Mouse (Mus musculus) embryonic facial prominence, embryonic 12.5 days (tissue): Measurements from ENCODE around the gene Sap18b. TPM values are rescaled to one million over a fixed set of nuclear protein-coding genes. Genes with fewer than 3 reads are reported as not detected.
A peak's percentile ranks its signal among the peaks of the same experiment; 100 is the strongest.
"Not testable (repeated sequence)": the region's sequence is repeated elsewhere in the genome, so short reads cannot be mapped to it uniquely, and the experiment has no call there.

ENCODE experiments used
- ATAC-seq: fragments of 200-750 bp; cut with Nextera tagmentation; 2 replicates; pipeline ENCODE4 v1.8.0; 2017; ENCODE audit not compliant: insufficient number of reproducible peaks, insufficient read depth, low FRiP score, low TSS enrichment
- H3K27ac ChIP-seq: fragments of 300-500 bp; sonication (generic); 2 replicates; pipeline ENCODE4 v1.5.1; 2016; ENCODE audit warnings: mild to moderate bottlenecking
- H3K27me3 ChIP-seq: fragments of 300-500 bp; sonication (generic); 2 replicates; pipeline ENCODE4 v1.6.1; 2016; ENCODE audit warnings: mild to moderate bottlenecking, moderate library complexity
- H3K36me3 ChIP-seq: fragments of 300-500 bp; sonication (generic); 2 replicates; pipeline ENCODE4 v1.6.1; 2016; ENCODE audit warnings: mild to moderate bottlenecking
- H3K4me1 ChIP-seq: fragments of 300-500 bp; sonication (generic); 2 replicates; pipeline ENCODE4 v1.6.1; 2016
- H3K4me2 ChIP-seq: fragments of 300-500 bp; sonication (generic); replicated peaks from 2 replicates; pipeline ENCODE4 v1.6.1; 2016; ENCODE audit warnings: mild to moderate bottlenecking, moderate library complexity
- H3K4me3 ChIP-seq: fragments of 300-500 bp; sonication (generic); 2 replicates; pipeline ENCODE4 v1.5.1; 2016; ENCODE audit warnings: mild to moderate bottlenecking
- H3K9ac ChIP-seq: fragments of 300-500 bp; sonication (generic); 2 replicates; pipeline ENCODE4 v1.6.1; 2016; ENCODE audit warnings: mild to moderate bottlenecking, moderate library complexity
- H3K9me3 ChIP-seq: fragments of 300-500 bp; sonication (generic); 2 replicates; pipeline ENCODE4 v1.6.1; 2016; ENCODE audit warnings: mild to moderate bottlenecking, moderate library complexity
- WGBS: fragments of 180-500 bp; shearing (Covaris S2); methylation state at CpG from one replicate; pipeline ENCODE4 v1.1.7; 2016; 5-methylcytosine and 5-hydroxymethylcytosine counted together
- polyA plus RNA-seq: library from polyadenylated mRNA; unstranded; fragments of >200 nt; fragmentation: Nextera tagmentation; extraction: Ambion mirVana; gene quantifications from 2 replicates; pipeline ENCODE4 v1.2.1, GENCODE M21; 2016

Gene Sap18b
- polyA plus RNA-seq, 1 experiment from 2014 or later = 387 TPM

DNA sequence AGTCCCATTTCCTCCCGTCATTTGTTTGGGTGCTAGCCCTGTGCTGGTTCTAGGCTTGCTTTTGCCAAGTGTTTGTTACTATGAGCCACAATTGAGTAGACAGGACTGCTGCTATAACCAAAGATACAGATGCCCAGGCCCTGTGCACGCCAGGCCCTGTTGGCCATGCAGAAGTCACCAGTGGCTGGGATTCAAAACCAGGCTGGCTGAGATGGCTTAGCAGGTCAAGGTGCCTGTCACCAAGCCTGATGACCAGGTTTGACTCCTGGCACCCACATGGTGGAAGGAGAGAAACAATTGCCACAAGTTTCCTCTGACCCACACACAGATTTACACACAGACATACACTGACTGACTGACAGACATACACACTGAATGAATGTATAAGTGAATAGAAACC is 25.2 kb downstream of the Sap18b start:
- WGBS = 96% methylated on average over 2 of the region's 2 CpGs
- Histone ChIP-seq H3K4me2 (no peak overlapping the region), H3K36me3 (peaks cover 12% of the 10 kb centered on the region), H3K27ac (no peak overlapping the region), H3K9me3 (no peaks in the 10 kb centered on the region), H3K9ac (no peak overlapping the region), H3K4me1 (peaks cover 8% of the 10 kb centered on the region), H3K27me3 (no peaks in the 10 kb centered on the region), H3K4me3 (no peak overlapping the region)
- ATAC-seq = no peak

- peaks cover 7% of the 10 kb centered on the region for H3K36me3 ChIP-seq
These were observed 27.1 kb downstream of the Sap18b start for GRCm38 (mm10) chr8:95852290-95852689.

GRCm38 (mm10) chr8:95853102-95853843 is 28.1 kb downstream of the Sap18b start, which contains the start of gene Slc38a7:
Gene Slc38a7 (minus strand): TSS chr8:95853539.
- peaks cover 8% of the 10 kb centered on the region for H3K4me1 ChIP-seq
- peak within 1 kb of the TSS; percentile 69 for H3K9ac ChIP-seq
- WGBS = 19% methylated on average over 22 of the region's 22 CpGs
- H3K36me3 ChIP-seq = peaks cover 2% of the 10 kb centered on the region; the same call in 1 of the 2 replicates
- no peaks in the 10 kb centered on the region for H3K9me3 ChIP-seq
- peak within 1 kb of the TSS; percentile 75 for H3K4me3 ChIP-seq
- H3K27ac ChIP-seq = no peak within 1 kb of the TSS
- peak; percentile 87 for ATAC-seq
- H3K27me3 ChIP-seq = no peaks in the 10 kb centered on the region
- H3K4me2 ChIP-seq = peak within 1 kb of the TSS; percentile 68

More at GRCm38 (mm10) chr8:95852290-95852689, 27.1 kb downstream of the Sap18b start:
- H3K9me3 ChIP-seq = no peaks in the 10 kb centered on the region
- no peak for ATAC-seq
- H3K27ac ChIP-seq = no peak overlapping the region
- peak overlapping the region; percentile 69; the same call in 1 of the 2 replicates for H3K9ac ChIP-seq
- WGBS = 69% methylated on average over 4 of the region's 4 CpGs
- peaks cover 8% of the 10 kb centered on the region for H3K4me1 ChIP-seq
- H3K27me3 ChIP-seq = no peaks in the 10 kb centered on the region
- peak overlapping the region; percentile 68 for H3K4me2 ChIP-seq
- peak overlapping the region; percentile 75 for H3K4me3 ChIP-seq

DNA sequence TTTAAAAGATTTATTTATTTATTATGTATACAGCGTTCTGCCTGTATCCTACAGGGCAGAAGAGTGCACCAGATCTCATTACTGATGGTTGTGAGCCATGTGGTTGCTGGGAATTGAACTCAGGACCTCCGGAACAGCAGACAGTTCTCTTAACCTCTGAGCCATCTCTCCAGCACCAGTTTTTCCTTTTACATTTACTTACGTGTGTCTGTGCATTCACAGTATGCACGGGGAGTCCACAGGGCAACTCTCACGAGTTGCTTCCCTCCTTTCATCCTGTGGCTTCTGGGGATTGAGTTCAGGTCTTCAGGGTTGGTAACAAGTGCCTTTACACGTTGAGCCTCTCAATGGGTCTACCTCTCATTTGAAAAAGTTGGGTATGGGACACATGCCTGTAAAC is 29.0 kb downstream of the Sap18b start:
- Histone ChIP-seq H3K36me3 (no peaks in the 10 kb centered on the region), H3K9ac (no peak overlapping the region), H3K9me3 (no peaks in the 10 kb centered on the region), H3K4me1 (peaks cover 8% of the 10 kb centered on the region), H3K4me2 (no peak overlapping the region), H3K27me3 (no peaks in the 10 kb centered on the region), H3K4me3 (no peak overlapping the region), H3K27ac (no peak overlapping the region)
- WGBS = 83% methylated on average over 6 of the region's 6 CpGs
- ATAC-seq = no peak

GRCm38 (mm10) chr8:95863761-95864440 is 38.8 kb downstream of the Sap18b start:
- not testable (repeated sequence) for H3K4me2 ChIP-seq, H3K4me3 ChIP-seq, ATAC-seq, H3K9ac ChIP-seq, H3K27ac ChIP-seq, H3K27me3 ChIP-seq, H3K9me3 ChIP-seq, H3K4me1 ChIP-seq
- 89% methylated on average over 10 of the region's 11 CpGs for WGBS
- H3K36me3 ChIP-seq = peaks cover 42% of the 10 kb centered on the region

- ATAC-seq, H3K4me2 ChIP-seq, H3K9me3 ChIP-seq, H3K4me1 ChIP-seq, H3K9ac ChIP-seq, H3K4me3 ChIP-seq, H3K27me3 ChIP-seq, H3K27ac ChIP-seq: not testable (repeated sequence)
- peaks cover 50% of the 10 kb centered on the region for H3K36me3 ChIP-seq
- WGBS = 96% methylated on average over 18 of the region's 18 CpGs
These were observed 39.7 kb downstream of the Sap18b start for GRCm38 (mm10) chr8:95864851-95865250.

GRCm38 (mm10) chr8:95871690-95872089 is 46.5 kb downstream of the Sap18b start:
- Histone ChIP-seq H3K36me3 (peaks cover 94% of the 10 kb centered on the region), H3K9ac (no peak overlapping the region), H3K27me3 (no peaks in the 10 kb centered on the region), H3K9me3 (no peaks in the 10 kb centered on the region), H3K4me2 (no peak overlapping the region), H3K27ac (no peak overlapping the region), H3K4me3 (no peak overlapping the region), H3K4me1 (no peaks in the 10 kb centered on the region)
- WGBS = 93% methylated on average over 16 of the region's 16 CpGs
- ATAC-seq = no peak

DNA sequence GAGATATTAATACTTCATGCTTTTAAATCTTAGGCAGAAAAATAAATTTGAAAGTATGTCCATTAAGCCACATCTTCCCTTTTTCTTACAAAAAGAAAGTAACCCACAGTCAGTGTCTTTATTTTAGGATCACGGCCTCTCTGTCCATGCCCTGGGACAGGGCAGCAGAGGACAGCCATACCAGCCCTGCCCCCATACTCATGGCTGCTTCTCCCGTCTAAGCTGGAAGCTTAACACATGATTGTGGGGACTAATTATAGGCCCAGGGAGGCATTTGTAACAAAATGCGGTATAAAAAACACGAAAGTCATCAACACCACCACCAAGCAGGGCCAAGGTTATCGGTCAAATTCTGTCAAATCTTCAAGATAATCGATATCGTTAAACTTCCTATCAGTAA is 50.1 kb downstream of the Sap18b start:
- Histone ChIP-seq H3K27ac (no peak overlapping the region), H3K4me3 (no peak overlapping the region), H3K36me3 (peaks cover 69% of the 10 kb centered on the region), H3K9me3 (no peaks in the 10 kb centered on the region), H3K4me2 (no peak overlapping the region), H3K27me3 (no peaks in the 10 kb centered on the region), H3K9ac (no peak overlapping the region), H3K4me1 (no peaks in the 10 kb centered on the region)
- ATAC-seq = no peak
- WGBS = 95% methylated on average over 7 of the region's 7 CpGs

Other genes with a start within 250 kb of the Sap18b start
- not detected in 2 replicates for gene Prss54, start 249.0 kb upstream of the Sap18b start, polyA plus RNA-seq
- 28.5 and 29.8 TPM in 2 replicates for gene Gins3, start 191.9 kb upstream of the Sap18b start, polyA plus RNA-seq
- gene Ndrg4, start 148.4 kb upstream of the Sap18b start, polyA plus RNA-seq = 27.3 and 34.4 TPM in 2 replicates
- 19.5 and 21.4 TPM in 2 replicates for gene Setd6, start 109.5 kb upstream of the Sap18b start, polyA plus RNA-seq
- 83.9 and 91.4 TPM in 2 replicates for gene Cnot1, start 17.9 kb upstream of the Sap18b start, polyA plus RNA-seq
- gene Slc38a7, start 28.2 kb downstream of the Sap18b start, polyA plus RNA-seq = 15.9 and 16.7 TPM in 2 replicates
- gene Got2, start 63.2 kb downstream of the Sap18b start, polyA plus RNA-seq = 181 and 185 TPM in 2 replicates